Comparison of ENCODE assay signal across 19 mouse cellular contexts in genomic region chr1:178880905-178881304, GRCm38 (mm10).
"Had no signal": no experiment of that assay in that cellular context is flagged by ENCODE, and none has a peak within 500 bp of the region (broad histone marks: within the 10 kb centered on the region; RNA-seq: fewer than 3 reads in every experiment).

No protein-coding gene starts in this region.

- H3K36me3 ChIP-seq: midbrain, embryonic 10.5 days; midbrain, embryonic 12.5 days had no signal

- H3K27ac ChIP-seq: midbrain, embryonic 10.5 days; midbrain, embryonic 12.5 days; neural tube, embryonic 13.5 days; neural tube, embryonic 15.5 days had no signal

- H3K27me3 ChIP-seq: midbrain, embryonic 12.5 days; neural tube, embryonic 13.5 days; neural tube, embryonic 15.5 days had no signal

- ATAC-seq: midbrain, embryonic 16.5 days had no signal

- DNase-seq: lung, adult 18-20 months; lung, embryonic 14.5 days; lung, postnatal 10 days; lung, postnatal 4 days; midbrain, embryonic 14.5 days; retina, postnatal 1 day; right cerebral cortex, adult 18-20 months; right cerebral cortex, postnatal 25 days; right cerebral cortex, postnatal 4 days; spleen, adult 18-20 months; thymus, adult 18-20 months; thymus, postnatal 14 days; thymus, postnatal 36 days had no signal

- H3K9me3 ChIP-seq: midbrain, embryonic 10.5 days; midbrain, embryonic 12.5 days; neural tube, embryonic 13.5 days; neural tube, embryonic 15.5 days had no signal

- H3K4me2 ChIP-seq: lung, embryonic 14.5 days; midbrain, embryonic 12.5 days; neural tube, embryonic 13.5 days; neural tube, embryonic 15.5 days had no signal

- H3K4me3 ChIP-seq: midbrain, embryonic 10.5 days; midbrain, embryonic 12.5 days; myocyte; neural tube, embryonic 13.5 days; neural tube, embryonic 15.5 days had no signal

- H3K9ac ChIP-seq: lung, embryonic 14.5 days; midbrain, embryonic 12.5 days; neural tube, embryonic 13.5 days; neural tube, embryonic 15.5 days had no signal

- H3K4me1 ChIP-seq: midbrain, embryonic 12.5 days had no signal
